Mouse (Mus musculus): ENCODE results near the gene Ocel1. TPM values are rescaled to one million over a fixed set of nuclear protein-coding genes. Genes with fewer than 3 reads are reported as not detected.

Gene Ocel1
- polyA plus RNA-seq, 2 experiments = 3.8 to 4.2 TPM

DNA sequence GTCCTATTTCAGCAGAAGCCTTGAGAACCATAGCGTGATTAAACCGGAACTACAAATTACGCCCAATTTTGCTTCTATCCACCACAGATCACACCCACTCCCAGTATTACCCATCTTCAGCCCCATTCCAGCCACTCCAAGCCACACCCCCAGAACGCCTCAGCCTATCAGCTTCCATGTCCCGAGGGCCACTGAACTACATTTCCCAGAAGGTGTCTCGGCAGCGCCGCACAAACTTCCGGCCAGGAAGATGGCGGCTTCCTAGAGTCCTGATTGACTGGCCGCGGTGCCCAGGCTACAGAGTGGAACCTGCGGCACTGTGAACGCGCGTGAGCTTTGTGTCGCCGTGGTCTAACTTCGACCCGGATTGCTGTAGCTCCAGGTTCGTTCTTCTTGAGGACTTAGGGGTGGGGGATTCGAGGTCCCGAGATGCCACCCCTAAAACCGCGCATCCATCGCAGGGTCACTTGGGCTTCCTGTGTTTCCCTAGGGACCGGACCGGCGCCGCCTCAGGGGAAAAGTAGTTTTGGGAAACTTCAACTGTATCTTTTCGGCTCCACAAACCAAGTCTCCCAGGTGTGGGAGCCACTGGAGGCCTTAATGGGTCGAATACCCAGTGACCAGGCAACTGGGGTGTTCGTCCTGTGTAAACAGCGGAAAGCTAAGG, 25.7 kb downstream of the Ocel1 start, which contains the start of gene Babam1:
Gene Babam1 (plus strand): TSS at position 223 of the 667 bp plus-strand sequence.
- Histone ChIP-seq H3K27me3 (ENCODE audit: control insufficient read depth, insufficient read depth, low read length) (no peaks in the 10 kb centered on the region), H3K4me3 (replicated peaks; ENCODE audit: low read length) (peak within 1 kb of the TSS; percentile 83), H3K9ac (ENCODE audit: low read depth, low read length, severe bottlenecking) (peak within 1 kb of the TSS; percentile 83), H3K4me2 (replicated peaks; ENCODE audit: low read depth, low read length, severe bottlenecking) (peak within 1 kb of the TSS; percentile 86), H3K27ac (replicated peaks; ENCODE audit: low read depth, low read length) (0 out of 2 replicates have a peak within 1 kb of the TSS, but pooled peaks have one; percentile 26), H3K9me3 (ENCODE audit: control insufficient read depth, low read length) (no peaks in the 10 kb centered on the region), H3K4me1 (ENCODE audit: control insufficient read depth, insufficient read depth, low read length) (peaks cover 5% of the 10 kb centered on the region; the same call in 1 of the 2 replicates), H3K36me3 (ENCODE audit: control insufficient read depth, insufficient read depth, low read length) (peaks cover 19% of the 10 kb centered on the region)
- ATAC-seq (ENCODE audit: low FRiP score, low read depth) (peak; percentile 96), DNase-seq (ENCODE audit: low spot score) (peak; percentile 95)
- peak; percentile 86; the same call in 1 of the 2 replicates for TF ChIP-seq POLR2A (IDR thresholded peaks at IDR 0.05; ENCODE audit: borderline replicate concordance, extremely low read depth, insufficient read depth, insufficient read length)
- under 1% methylated on average over 34 of the region's 34 CpGs for WGBS

- Histone ChIP-seq H3K4me2 (replicated peaks; ENCODE audit: low read depth, low read length, severe bottlenecking) (peak overlapping the region; percentile 86), H3K9ac (ENCODE audit: low read depth, low read length, severe bottlenecking) (peak overlapping the region; percentile 83; the same call in 1 of the 2 replicates), H3K4me3 (replicated peaks; ENCODE audit: low read length) (peak overlapping the region; percentile 83), H3K27me3 (ENCODE audit: control insufficient read depth, insufficient read depth, low read length) (no peaks in the 10 kb centered on the region), H3K27ac (replicated peaks; ENCODE audit: low read depth, low read length) (no peak overlapping the region), H3K36me3 (ENCODE audit: control insufficient read depth, insufficient read depth, low read length) (peaks cover 19% of the 10 kb centered on the region), H3K4me1 (ENCODE audit: control insufficient read depth, insufficient read depth, low read length) (peaks cover 5% of the 10 kb centered on the region; the same call in 1 of the 2 replicates), H3K9me3 (ENCODE audit: control insufficient read depth, low read length) (no peaks in the 10 kb centered on the region)
- no peak for TF ChIP-seq POLR2A (IDR thresholded peaks at IDR 0.05; ENCODE audit: borderline replicate concordance, extremely low read depth, insufficient read depth, insufficient read length)
- 83% methylated on average over 12 of the region's 12 CpGs for WGBS
- ATAC-seq (ENCODE audit: low FRiP score, low read depth) (no peak), DNase-seq (ENCODE audit: low spot score) (no peak)
Observed at GRCm38 (mm10) chr8:71397701-71398100, 26.6 kb downstream of the Ocel1 start.

- Histone ChIP-seq H3K36me3 (ENCODE audit: control insufficient read depth, insufficient read depth, low read length) (peaks cover 19% of the 10 kb centered on the region), H3K4me2 (replicated peaks; ENCODE audit: low read depth, low read length, severe bottlenecking) (no peak overlapping the region), H3K9ac (ENCODE audit: low read depth, low read length, severe bottlenecking) (no peak overlapping the region), H3K4me3 (replicated peaks; ENCODE audit: low read length) (no peak overlapping the region), H3K4me1 (ENCODE audit: control insufficient read depth, insufficient read depth, low read length) (peaks cover 5% of the 10 kb centered on the region; the same call in 1 of the 2 replicates), H3K9me3 (ENCODE audit: control insufficient read depth, low read length) (no peaks in the 10 kb centered on the region), H3K27me3 (ENCODE audit: control insufficient read depth, insufficient read depth, low read length) (no peaks in the 10 kb centered on the region), H3K27ac (replicated peaks; ENCODE audit: low read depth, low read length) (no peak overlapping the region)
- no peak for ATAC-seq (ENCODE audit: low FRiP score, low read depth)
- no peak for TF ChIP-seq POLR2A (IDR thresholded peaks at IDR 0.05; ENCODE audit: borderline replicate concordance, extremely low read depth, insufficient read depth, insufficient read length)
- 92% methylated on average over 2 of the region's 2 CpGs for WGBS
- no peak for DNase-seq (ENCODE audit: low spot score)
Observed at GRCm38 (mm10) chr8:71400826-71401225, 29.7 kb downstream of the Ocel1 start.

DNA sequence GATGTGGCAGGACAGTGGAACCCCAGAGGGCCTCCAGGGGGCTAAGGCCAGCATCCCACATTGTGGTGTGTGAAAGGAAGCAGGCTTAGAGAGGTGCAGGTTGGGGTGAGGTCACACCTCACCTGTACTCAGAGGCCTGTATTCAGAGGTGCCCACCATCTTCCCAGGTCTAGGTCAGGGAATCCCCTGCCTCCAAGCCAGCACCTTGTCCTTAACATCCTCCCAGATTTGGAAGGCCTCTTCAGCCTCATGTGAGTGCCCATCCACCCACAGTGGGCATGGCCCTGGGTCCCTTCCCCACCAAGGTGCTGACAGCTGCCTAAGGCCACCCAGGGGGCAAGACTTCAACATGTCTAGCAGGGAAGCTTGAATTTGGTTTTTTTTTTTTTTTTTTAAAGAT, 30.4 kb downstream of the Ocel1 start:
- Histone ChIP-seq H3K4me1 (ENCODE audit: control insufficient read depth, insufficient read depth, low read length) (peaks cover 9% of the 10 kb centered on the region), H3K4me3 (replicated peaks; ENCODE audit: low read length) (no peak overlapping the region), H3K4me2 (replicated peaks; ENCODE audit: low read depth, low read length, severe bottlenecking) (no peak overlapping the region), H3K27me3 (ENCODE audit: control insufficient read depth, insufficient read depth, low read length) (no peaks in the 10 kb centered on the region), H3K9me3 (ENCODE audit: control insufficient read depth, low read length) (no peaks in the 10 kb centered on the region), H3K9ac (ENCODE audit: low read depth, low read length, severe bottlenecking) (no peak overlapping the region), H3K36me3 (ENCODE audit: control insufficient read depth, insufficient read depth, low read length) (peaks cover 19% of the 10 kb centered on the region), H3K27ac (replicated peaks; ENCODE audit: low read depth, low read length) (no peak overlapping the region)
- ATAC-seq (ENCODE audit: low FRiP score, low read depth) (no peak), DNase-seq (ENCODE audit: low spot score) (no peak)
- no peak for TF ChIP-seq POLR2A (IDR thresholded peaks at IDR 0.05; ENCODE audit: borderline replicate concordance, extremely low read depth, insufficient read depth, insufficient read length)

DNA sequence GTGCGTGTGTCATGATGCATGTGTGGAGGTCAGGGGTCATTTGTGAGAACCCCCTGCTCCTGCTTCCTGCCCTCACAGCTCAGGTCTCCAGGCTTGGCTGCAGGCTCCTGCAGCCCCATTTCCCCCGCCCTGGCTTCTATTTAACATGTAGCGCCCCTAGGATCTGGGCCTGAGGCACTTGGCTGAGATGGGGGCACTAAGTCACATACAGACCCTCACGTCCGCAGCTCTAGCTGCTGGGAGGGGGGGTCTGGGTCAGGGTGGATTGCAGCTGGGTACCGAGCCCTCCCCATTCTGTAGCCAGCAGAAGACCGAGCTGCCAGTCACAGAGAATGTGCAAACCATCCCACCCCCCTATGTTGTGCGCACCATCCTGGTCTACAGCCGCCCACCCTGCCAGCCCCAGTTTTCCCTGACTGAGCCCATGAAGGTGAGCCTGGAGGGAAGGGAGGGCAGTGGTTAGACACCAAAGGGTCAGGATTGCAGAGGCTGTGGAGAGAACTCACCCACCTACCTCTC, 31.4 kb downstream of the Ocel1 start:
- Histone ChIP-seq H3K9ac (ENCODE audit: low read depth, low read length, severe bottlenecking) (no peak overlapping the region), H3K9me3 (ENCODE audit: control insufficient read depth, low read length) (no peaks in the 10 kb centered on the region), H3K4me2 (replicated peaks; ENCODE audit: low read depth, low read length, severe bottlenecking) (no peak overlapping the region), H3K4me3 (replicated peaks; ENCODE audit: low read length) (no peak overlapping the region), H3K4me1 (ENCODE audit: control insufficient read depth, insufficient read depth, low read length) (peaks cover 9% of the 10 kb centered on the region), H3K27me3 (ENCODE audit: control insufficient read depth, insufficient read depth, low read length) (no peaks in the 10 kb centered on the region), H3K27ac (replicated peaks; ENCODE audit: low read depth, low read length) (no peak overlapping the region), H3K36me3 (ENCODE audit: control insufficient read depth, insufficient read depth, low read length) (peaks cover 24% of the 10 kb centered on the region)
- no peak for TF ChIP-seq POLR2A (IDR thresholded peaks at IDR 0.05; ENCODE audit: borderline replicate concordance, extremely low read depth, insufficient read depth, insufficient read length)
- ATAC-seq (ENCODE audit: low FRiP score, low read depth) = no peak
- DNase-seq (ENCODE audit: low spot score) = no peak
- WGBS = 84% methylated on average over 9 of the region's 9 CpGs

All from limb, embryonic 14.5 days (tissue).